Mouse (Mus musculus): ENCODE results near the gene Mb. TPM values are rescaled to one million over a fixed set of nuclear protein-coding genes. Genes with fewer than 3 reads are reported as not detected.

Gene Mb
- polyA plus RNA-seq, 1 experiment, result not detected

DNA sequence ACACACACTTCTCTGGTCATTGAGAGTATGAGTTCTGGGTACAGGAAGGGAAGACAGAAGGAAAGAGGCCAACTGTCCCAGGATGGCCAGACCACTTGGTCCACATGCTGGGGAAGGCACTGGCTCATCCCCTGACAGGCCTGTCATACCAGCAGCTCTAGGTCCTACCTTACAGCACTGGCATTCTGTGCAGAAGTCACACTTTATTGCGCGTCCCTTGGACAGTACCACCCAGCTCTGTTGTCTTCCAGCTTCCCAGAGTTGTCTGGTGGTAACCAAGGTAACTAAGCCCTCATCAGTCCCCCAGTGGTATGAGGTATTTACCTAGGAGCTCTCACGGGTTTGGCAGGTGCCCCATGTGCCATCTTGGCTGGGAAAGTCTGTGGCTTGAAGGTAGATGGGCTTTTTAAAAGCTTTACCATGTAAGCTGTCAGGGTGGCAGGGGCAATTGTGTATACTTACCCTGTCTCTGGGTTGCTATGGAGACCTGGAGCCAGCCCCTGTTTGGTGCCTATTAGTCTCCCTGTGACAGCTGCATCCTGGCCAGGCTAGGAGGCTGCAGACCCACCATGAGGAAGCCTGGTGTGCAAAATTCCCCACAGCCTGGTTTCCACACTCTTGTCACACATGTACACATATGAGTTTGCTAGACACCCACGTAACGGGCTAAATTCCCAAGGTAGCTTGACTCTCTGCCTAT, 24.4 kb downstream of the Mb start:
- 55% methylated on average over 5 of the region's 5 CpGs for WGBS
- Histone ChIP-seq H3K4me3 (ENCODE audit: insufficient read depth, low read depth, low read length) (no peak overlapping the region), H3K4me1 (ENCODE audit: control insufficient read depth, insufficient read depth, low read length) (peaks cover 25% of the 10 kb centered on the region), H3K27ac (ENCODE audit: insufficient read depth, low read depth, low read length) (no peak overlapping the region)
- TF ChIP-seq POLR2A (IDR thresholded peaks at IDR 0.05; ENCODE audit: insufficient read depth, low read depth, low read length) (no peak), CTCF (IDR thresholded peaks at IDR 0.05; ENCODE audit: insufficient read depth, low read depth, low read length) (no peak)

DNA sequence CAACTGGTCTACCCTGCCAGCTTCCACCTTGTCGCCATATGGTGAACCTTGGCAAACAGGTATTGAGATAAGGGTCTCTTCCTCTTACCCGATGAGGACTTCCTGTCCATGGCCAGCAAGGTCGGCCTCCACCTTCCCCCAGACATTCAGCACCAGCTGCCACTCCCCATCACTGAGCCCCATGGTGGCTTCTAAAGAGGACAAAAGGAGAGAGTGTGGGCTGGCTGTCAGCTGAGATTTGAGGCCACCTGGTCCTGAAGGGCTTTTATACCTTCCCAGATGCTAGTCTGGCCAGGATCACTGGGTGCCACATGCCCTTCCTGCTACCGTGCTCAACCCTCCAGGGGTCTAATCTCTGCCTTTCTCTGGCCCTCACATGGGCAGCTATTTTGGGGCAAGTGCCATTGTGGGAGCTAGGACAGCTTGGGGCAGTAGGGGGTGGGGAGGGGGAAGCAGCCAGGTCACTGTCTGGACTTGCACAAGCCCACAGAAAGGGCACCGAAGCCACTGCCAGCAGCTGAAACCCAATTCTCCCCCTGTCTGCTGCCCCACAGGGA, 28.0 kb downstream of the Mb start:
- H3K4me1 ChIP-seq (ENCODE audit: control insufficient read depth, insufficient read depth, low read length), result peaks cover 15% of the 10 kb centered on the region
- no peak overlapping the region for H3K4me3 ChIP-seq (ENCODE audit: insufficient read depth, low read depth, low read length)
- TF ChIP-seq CTCF (IDR thresholded peaks at IDR 0.05; ENCODE audit: insufficient read depth, low read depth, low read length), result no peak
- no peak for TF ChIP-seq POLR2A (IDR thresholded peaks at IDR 0.05; ENCODE audit: insufficient read depth, low read depth, low read length)
- no peak overlapping the region for H3K27ac ChIP-seq (ENCODE audit: insufficient read depth, low read depth, low read length)
- 80% methylated on average over 5 of the region's 5 CpGs for WGBS

DNA sequence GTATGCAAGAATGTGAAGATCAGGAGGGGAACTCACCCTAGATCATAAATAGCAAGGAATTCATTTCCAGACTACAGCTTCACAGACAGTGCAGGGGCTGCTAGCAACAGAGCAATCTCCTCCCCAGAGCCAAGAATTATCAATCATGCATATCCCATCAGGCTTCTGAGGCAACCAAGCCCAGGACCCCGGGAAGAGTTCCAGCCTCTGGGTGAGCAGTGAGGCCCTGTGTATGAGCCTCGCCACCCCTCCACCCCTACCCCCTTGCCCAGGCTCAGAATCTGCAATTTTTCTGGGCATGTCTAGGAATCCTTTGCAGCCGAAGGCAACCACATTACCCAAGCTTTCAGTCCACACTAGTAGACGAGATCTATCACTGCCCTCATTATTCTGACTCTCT, 28.6 kb downstream of the Mb start:
- H3K4me1 ChIP-seq (ENCODE audit: control insufficient read depth, insufficient read depth, low read length), result peaks cover 9% of the 10 kb centered on the region
- no peak for TF ChIP-seq POLR2A (IDR thresholded peaks at IDR 0.05; ENCODE audit: insufficient read depth, low read depth, low read length)
- no peak for TF ChIP-seq CTCF (IDR thresholded peaks at IDR 0.05; ENCODE audit: insufficient read depth, low read depth, low read length)
- no peak overlapping the region for H3K27ac ChIP-seq (ENCODE audit: insufficient read depth, low read depth, low read length)
- H3K4me3 ChIP-seq (ENCODE audit: insufficient read depth, low read depth, low read length), result no peak overlapping the region
- 81% methylated on average over 4 of the region's 4 CpGs for WGBS

DNA sequence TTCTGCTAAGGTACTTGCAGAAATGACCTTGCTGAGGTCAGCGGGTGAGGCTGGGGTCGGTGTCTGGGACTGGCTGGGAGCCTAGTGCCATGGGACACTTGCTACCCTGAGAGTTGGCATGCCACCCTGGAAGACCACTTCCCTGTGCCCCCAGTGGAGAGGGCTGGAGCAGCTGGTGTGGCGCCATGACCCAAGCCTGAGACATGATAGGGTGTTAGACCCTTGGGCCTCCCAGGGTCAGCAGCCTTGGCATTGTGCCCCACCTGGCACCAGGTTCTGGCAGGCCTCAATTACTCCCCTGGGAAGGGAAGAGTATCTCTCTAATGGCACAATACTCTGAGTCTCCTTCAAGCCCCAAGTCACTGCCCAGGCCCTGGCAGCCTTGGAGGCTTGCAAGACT, 29.4 kb downstream of the Mb start:
- 94% methylated on average over 3 of the region's 3 CpGs for WGBS
- no peak overlapping the region for H3K4me3 ChIP-seq (ENCODE audit: insufficient read depth, low read depth, low read length)
- peaks cover 7% of the 10 kb centered on the region for H3K4me1 ChIP-seq (ENCODE audit: control insufficient read depth, insufficient read depth, low read length)
- TF ChIP-seq POLR2A (IDR thresholded peaks at IDR 0.05; ENCODE audit: insufficient read depth, low read depth, low read length) (no peak), CTCF (IDR thresholded peaks at IDR 0.05; ENCODE audit: insufficient read depth, low read depth, low read length) (no peak)
- no peak overlapping the region for H3K27ac ChIP-seq (ENCODE audit: insufficient read depth, low read depth, low read length)

DNA sequence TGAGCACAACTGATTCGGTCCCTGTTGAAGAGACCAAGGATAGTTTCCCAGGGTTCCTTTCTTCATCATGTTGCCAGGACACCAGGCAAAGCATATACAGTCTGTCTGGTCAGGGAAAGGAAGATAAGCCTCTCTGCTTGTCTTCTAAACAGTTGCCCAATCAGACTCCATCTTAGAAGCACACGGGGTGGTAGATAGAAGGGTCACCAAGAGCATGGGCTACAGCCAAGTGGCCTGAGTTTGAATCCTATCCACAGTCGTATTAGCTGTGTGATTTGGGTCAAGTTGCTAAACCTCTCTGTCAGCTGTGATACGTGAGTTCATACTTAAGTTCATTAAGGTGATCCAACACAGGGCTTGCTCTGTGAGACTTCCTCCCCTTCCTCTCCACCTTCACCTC, 30.3 kb downstream of the Mb start:
- no peak for TF ChIP-seq CTCF (IDR thresholded peaks at IDR 0.05; ENCODE audit: insufficient read depth, low read depth, low read length)
- TF ChIP-seq POLR2A (IDR thresholded peaks at IDR 0.05; ENCODE audit: insufficient read depth, low read depth, low read length), result no peak
- no peak overlapping the region for H3K27ac ChIP-seq (ENCODE audit: insufficient read depth, low read depth, low read length)
- 88% methylated on average over 4 of the region's 4 CpGs for WGBS
- H3K4me1 ChIP-seq (ENCODE audit: control insufficient read depth, insufficient read depth, low read length), result peaks cover 3% of the 10 kb centered on the region; the same call in 1 of the 2 replicates
- no peak overlapping the region for H3K4me3 ChIP-seq (ENCODE audit: insufficient read depth, low read depth, low read length)

DNA sequence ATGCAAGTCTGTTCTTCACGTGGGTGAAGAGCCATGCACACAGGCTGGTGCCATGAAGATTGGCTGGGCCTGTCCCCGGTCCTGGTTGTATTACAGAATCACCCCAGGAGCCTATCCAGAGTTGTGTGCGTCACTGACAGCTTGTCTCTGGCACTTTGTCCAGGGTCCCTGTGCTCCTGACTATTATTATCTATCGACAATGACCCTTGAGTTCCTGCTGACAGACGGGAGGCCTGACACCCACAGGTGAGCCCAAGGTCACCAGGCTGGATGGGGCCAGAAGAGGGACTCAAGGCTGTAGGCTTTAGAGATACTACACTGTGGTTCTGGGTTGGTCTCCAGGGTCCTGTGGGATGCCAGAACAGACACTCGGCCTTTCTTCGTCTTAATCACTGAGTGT, 30.9 kb downstream of the Mb start:
- 89% methylated on average over 7 of the region's 7 CpGs for WGBS
- Histone ChIP-seq H3K4me1 (ENCODE audit: control insufficient read depth, insufficient read depth, low read length) (peaks cover 8% of the 10 kb centered on the region; the same call in 1 of the 2 replicates), H3K27ac (ENCODE audit: insufficient read depth, low read depth, low read length) (no peak overlapping the region), H3K4me3 (ENCODE audit: insufficient read depth, low read depth, low read length) (no peak overlapping the region)
- TF ChIP-seq CTCF (IDR thresholded peaks at IDR 0.05; ENCODE audit: insufficient read depth, low read depth, low read length) (no peak), POLR2A (IDR thresholded peaks at IDR 0.05; ENCODE audit: insufficient read depth, low read depth, low read length) (no peak)

DNA sequence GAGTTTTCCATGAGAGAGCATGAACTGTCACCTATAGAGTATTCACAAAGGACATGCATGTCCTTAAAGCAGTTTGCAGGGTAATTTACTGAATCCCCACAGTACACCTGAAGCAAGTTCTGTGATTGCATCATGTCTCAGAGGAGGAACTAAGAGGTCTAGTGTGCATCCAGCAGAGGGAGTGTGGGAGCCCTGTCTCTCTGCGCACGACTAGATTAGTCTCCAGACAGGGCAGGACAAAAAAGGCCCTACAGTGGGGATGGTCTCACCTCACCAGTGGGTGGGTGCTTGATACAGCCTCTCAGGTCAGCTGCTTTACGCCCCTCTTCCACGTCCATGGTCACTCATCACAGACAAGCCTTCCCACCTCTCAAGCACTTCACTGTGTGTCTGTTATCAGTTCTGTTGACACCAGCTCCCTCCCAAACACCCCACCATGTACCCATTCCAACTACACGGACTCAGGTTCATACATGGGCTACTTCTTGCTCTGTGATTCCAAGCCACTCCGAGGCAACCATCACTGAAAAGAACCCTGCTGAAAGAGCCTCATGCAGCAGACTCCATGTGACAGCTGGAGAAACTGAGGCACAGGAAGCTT, 31.6 kb downstream of the Mb start:
- TF ChIP-seq CTCF (IDR thresholded peaks at IDR 0.05; ENCODE audit: insufficient read depth, low read depth, low read length) (no peak), POLR2A (IDR thresholded peaks at IDR 0.05; ENCODE audit: insufficient read depth, low read depth, low read length) (no peak)
- no peak overlapping the region for H3K27ac ChIP-seq (ENCODE audit: insufficient read depth, low read depth, low read length)
- H3K4me3 ChIP-seq (ENCODE audit: insufficient read depth, low read depth, low read length), result no peak overlapping the region
- peaks cover 14% of the 10 kb centered on the region for H3K4me1 ChIP-seq (ENCODE audit: control insufficient read depth, insufficient read depth, low read length)
- 55% methylated on average over 6 of the region's 6 CpGs for WGBS

DNA sequence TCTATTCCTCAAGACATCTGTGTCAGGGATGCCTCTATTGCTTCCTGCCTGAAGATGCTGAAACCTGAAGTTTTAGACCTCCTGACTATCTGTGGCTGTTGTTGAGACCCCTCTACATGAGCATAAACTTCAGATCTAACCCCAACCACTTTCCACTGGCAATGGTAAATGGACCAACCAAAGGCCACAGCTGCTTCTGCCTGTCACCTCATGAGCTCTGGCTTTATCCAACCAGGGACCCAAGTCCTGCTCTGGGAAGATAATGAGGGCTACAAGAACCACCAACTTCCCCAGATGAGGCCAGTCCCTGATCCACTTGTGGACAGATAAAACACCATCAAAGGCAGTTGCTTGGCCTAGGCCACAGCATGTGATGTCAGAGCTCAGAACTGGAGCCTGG, 32.6 kb downstream of the Mb start:
- TF ChIP-seq POLR2A (IDR thresholded peaks at IDR 0.05; ENCODE audit: insufficient read depth, low read depth, low read length) (no peak), CTCF (IDR thresholded peaks at IDR 0.05; ENCODE audit: insufficient read depth, low read depth, low read length) (no peak)
- no peak overlapping the region for H3K4me3 ChIP-seq (ENCODE audit: insufficient read depth, low read depth, low read length)
- H3K4me1 ChIP-seq (ENCODE audit: control insufficient read depth, insufficient read depth, low read length), result peaks cover 21% of the 10 kb centered on the region
- no peak overlapping the region for H3K27ac ChIP-seq (ENCODE audit: insufficient read depth, low read depth, low read length)

DNA sequence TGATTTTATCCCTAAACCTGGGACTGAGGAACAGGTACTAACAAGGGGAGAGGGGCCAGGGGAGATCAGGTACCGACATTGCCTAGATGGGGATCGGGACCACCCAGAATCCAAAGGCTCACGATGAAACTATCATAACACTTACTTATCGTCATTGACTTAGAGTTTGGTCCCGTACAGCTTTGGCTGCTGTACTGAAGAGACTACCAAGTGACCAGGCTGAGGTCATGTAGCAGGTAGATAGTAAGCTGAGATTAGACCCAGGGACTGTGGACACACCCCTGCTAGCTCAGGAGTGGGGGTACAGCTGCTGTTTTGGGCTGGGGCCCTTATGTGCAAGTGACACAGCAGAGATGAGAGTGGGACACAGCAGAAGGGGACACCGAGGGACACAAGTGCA, 34.0 kb downstream of the Mb start:
- Histone ChIP-seq H3K4me3 (ENCODE audit: insufficient read depth, low read depth, low read length) (no peak overlapping the region), H3K4me1 (ENCODE audit: control insufficient read depth, insufficient read depth, low read length) (peaks cover 21% of the 10 kb centered on the region), H3K27ac (ENCODE audit: insufficient read depth, low read depth, low read length) (no peak overlapping the region)
- TF ChIP-seq POLR2A (IDR thresholded peaks at IDR 0.05; ENCODE audit: insufficient read depth, low read depth, low read length) (no peak), CTCF (IDR thresholded peaks at IDR 0.05; ENCODE audit: insufficient read depth, low read depth, low read length) (no peak)
- WGBS, result 93% methylated on average over 6 of the region's 6 CpGs

All from olfactory bulb, adult 2 months (tissue).